Mouse (Mus musculus) midbrain, postnatal 0 days (tissue): ENCODE data around the gene Pik3ca. TPM values are rescaled to one million over a fixed set of nuclear protein-coding genes. Genes with fewer than 3 reads are reported as not detected.

Experiments used
- ATAC-seq: fragments of 200-750 bp; cut with Nextera tagmentation; 2 replicates; pipeline ENCODE4 v1.8.0; 2017; ENCODE audit warnings: moderate number of reproducible peaks, mild to moderate bottlenecking, moderate TSS enrichment, moderate library complexity; ENCODE audit not compliant: low FRiP score
- DNase-seq: peaks from one replicate; pipeline ENCODE4 v3.0.0-alpha.2; 2015; ENCODE audit warnings: low spot score
- H3K27ac ChIP-seq: fragments of 300-500 bp; sonication (generic); 2 replicates; pipeline ENCODE4 v1.5.1; 2014; ENCODE audit warnings: low read depth, mild to moderate bottlenecking, low read length, mixed read lengths
- H3K27me3 ChIP-seq: fragments of 300-500 bp; sonication (generic); 2 replicates; pipeline ENCODE4 v1.6.1; 2014; ENCODE audit warnings: low read length, control low read depth, mixed read lengths; ENCODE audit not compliant: insufficient read depth
- H3K36me3 ChIP-seq: fragments of 300-500 bp; sonication (generic); 2 replicates; pipeline ENCODE4 v1.6.1; 2014; ENCODE audit warnings: low read length, control low read depth, mixed read lengths; ENCODE audit not compliant: insufficient read depth
- H3K4me1 ChIP-seq: fragments of 300-500 bp; sonication (generic); 2 replicates; pipeline ENCODE4 v1.6.1; 2014; ENCODE audit warnings: mild to moderate bottlenecking, control low read depth, antibody characterized with exemption, low read length, mixed read lengths; ENCODE audit not compliant: insufficient read depth
- H3K4me2 ChIP-seq: fragments of 300-500 bp; sonication (generic); 2 replicates; pipeline ENCODE4 v1.6.1; 2014; ENCODE audit warnings: low read depth, mild to moderate bottlenecking, low read length, mixed read lengths; ENCODE audit not compliant: poor library complexity, severe bottlenecking
- H3K4me3 ChIP-seq: fragments of 300-500 bp; sonication (generic); 2 replicates; pipeline ENCODE4 v1.5.1; 2014; ENCODE audit warnings: low read depth, mild to moderate bottlenecking, low read length, moderate library complexity
- H3K9ac ChIP-seq: fragments of 300-500 bp; sonication (generic); replicated peaks from 2 replicates; pipeline ENCODE4 v1.6.1; 2014; ENCODE audit warnings: mild to moderate bottlenecking, low read length, moderate library complexity, mixed read lengths; ENCODE audit not compliant: poor library complexity, severe bottlenecking
- H3K9me3 ChIP-seq: fragments of 300-500 bp; sonication (generic); 2 replicates; pipeline ENCODE4 v1.6.1; 2016; ENCODE audit warnings: low read length, control low read depth
- CTCF ChIP-seq: IDR thresholded peaks from 2 replicates; pipeline ENCODE4 v1.5.1; 2016; ENCODE audit warnings: antibody characterized with exemption, mild to moderate bottlenecking
- WGBS: fragments of 180-500 bp; shearing (Covaris S2); extraction: QIAGEN DNeasy Blood & Tissue Kit; methylation state at CpG from one replicate; pipeline ENCODE4 v1.1.7; 2014; 5-methylcytosine and 5-hydroxymethylcytosine counted together
- polyA plus RNA-seq: library from polyadenylated mRNA; unstranded; fragments of >200 nt; fragmentation: Nextera tagmentation; extraction: Ambion mirVana; gene quantifications from 2 replicates; pipeline ENCODE4 v1.2.1, GENCODE M21; 2015
- total RNA-seq: library from RNA; depleted of rRNA; stranded (reverse); fragments of >200 nt; gene quantifications from 2 replicates; pipeline ENCODE4 v1.2.3, GENCODE M21; 2014; rRNA removed

The Pik3ca gene
- total and polyA plus RNA-seq, 2 experiments from 2014 or later = 10.2 to 43.3 TPM

DNA sequence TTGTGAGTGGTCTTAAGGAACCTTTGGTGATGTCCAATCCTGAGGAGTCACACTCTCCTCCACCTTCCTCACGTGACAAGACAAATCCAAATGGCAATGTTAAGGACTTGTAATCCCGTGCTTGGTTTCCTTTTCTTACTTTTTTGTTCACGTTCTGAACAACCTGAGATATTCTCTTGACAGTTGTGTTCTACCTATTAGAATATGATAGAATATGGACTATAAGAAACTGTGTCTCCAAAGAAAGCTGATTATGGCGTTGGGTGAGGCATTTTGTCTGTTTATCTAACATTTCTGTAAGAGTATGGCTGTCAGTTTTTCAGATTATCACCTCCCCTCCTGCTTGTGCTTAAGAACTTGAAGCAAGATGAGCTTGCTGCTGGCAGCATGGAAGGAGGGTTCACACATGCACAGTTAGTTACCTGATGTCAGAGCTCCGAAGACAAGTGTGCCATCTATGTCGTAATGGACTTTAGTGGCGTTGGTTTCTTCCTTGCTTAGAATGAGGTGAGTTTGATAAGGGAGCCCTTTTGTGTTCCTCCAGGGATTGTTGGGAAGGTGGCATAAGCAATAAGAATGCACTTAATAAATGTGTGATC is 115.3 kb downstream of the Pik3ca start:
- Histone ChIP-seq H3K4me3 (no peak overlapping the region), H3K27ac (no peak overlapping the region), H3K4me1 (peaks cover 3% of the 10 kb centered on the region; the same call in 1 of the 2 replicates), H3K27me3 (no peaks in the 10 kb centered on the region), H3K36me3 (peaks cover 26% of the 10 kb centered on the region), H3K9ac (no peak overlapping the region), H3K4me2 (no peak overlapping the region), H3K9me3 (no peaks in the 10 kb centered on the region)
- no peak for DNase-seq
- TF ChIP-seq CTCF = no peak
- WGBS = 89% methylated on average over 7 of the region's 7 CpGs
- no peak for ATAC-seq

- H3K36me3 ChIP-seq = peaks cover 29% of the 10 kb centered on the region
- peaks cover 3% of the 10 kb centered on the region; the same call in 1 of the 2 replicates for H3K4me1 ChIP-seq
- H3K27me3 ChIP-seq = no peaks in the 10 kb centered on the region
- H3K4me3 ChIP-seq = no peak overlapping the region
- TF ChIP-seq CTCF = no peak
- no peak for DNase-seq
- no peaks in the 10 kb centered on the region for H3K9me3 ChIP-seq
- H3K27ac ChIP-seq = no peak overlapping the region
- no peak overlapping the region for H3K4me2 ChIP-seq
- ATAC-seq = no peak
- H3K9ac ChIP-seq = no peak overlapping the region
Measured at GRCm38 (mm10) chr3:32513528-32513927, 116.1 kb downstream of the Pik3ca start.

Other genes starting within 250 kb of the Pik3ca start
- gene Zmat3, start 31.7 kb upstream of the Pik3ca start, total RNA-seq = 13.7 and 21.2 TPM in 2 replicates
- 5.2 and 5.5 TPM in 2 replicates for gene Zmat3, start 31.7 kb upstream of the Pik3ca start, polyA plus RNA-seq
- gene Kcnmb3, start 94.6 kb downstream of the Pik3ca start, total RNA-seq = 0.24 TPM in 1 of 2 replicates, not detected in the other
- 0.09 and 0.12 TPM in 2 replicates for gene Kcnmb3, start 94.6 kb downstream of the Pik3ca start, polyA plus RNA-seq
- gene Zfp639, start 112.6 kb downstream of the Pik3ca start, total RNA-seq = 50.2 and 64.6 TPM in 2 replicates
- gene Zfp639, start 112.6 kb downstream of the Pik3ca start, polyA plus RNA-seq = 40.6 and 43.5 TPM in 2 replicates
- 27.5 and 37.8 TPM in 2 replicates for gene Mfn1, start 131.8 kb downstream of the Pik3ca start, total RNA-seq
- gene Mfn1, start 131.8 kb downstream of the Pik3ca start, polyA plus RNA-seq = 29.9 and 39.4 TPM in 2 replicates
- gene Gnb4, start 218.9 kb downstream of the Pik3ca start, total RNA-seq = 118 and 150 TPM in 2 replicates
- 121 and 127 TPM in 2 replicates for gene Gnb4, start 218.9 kb downstream of the Pik3ca start, polyA plus RNA-seq